Mouse (Mus musculus): ENCODE results near the gene Polr3gl. TPM values are rescaled to one million over a fixed set of nuclear protein-coding genes. Genes with fewer than 3 reads are reported as not detected.

Gene Polr3gl
- polyA plus RNA-seq, 1 experiment from 2014 or later = 39.8 TPM

GRCm38 (mm10) chr3:96548824-96549223, 45.2 kb downstream of the Polr3gl start:
- 81% methylated on average over 7 of the region's 7 CpGs for WGBS
- H3K9ac ChIP-seq = no peak overlapping the region
- H3K4me2 ChIP-seq = no peak overlapping the region
- no peaks in the 10 kb centered on the region for H3K9me3 ChIP-seq (replicated peaks)
- no peaks in the 10 kb centered on the region for H3K36me3 ChIP-seq
- ATAC-seq (replicated peaks; ENCODE audit: low FRiP score) = no peak
- peaks cover 10% of the 10 kb centered on the region; the same call in 1 of the 2 replicates for H3K27me3 ChIP-seq
- no peak overlapping the region for H3K4me3 ChIP-seq (replicated peaks)
- no peak overlapping the region for H3K27ac ChIP-seq
- H3K4me1 ChIP-seq = peaks cover 11% of the 10 kb centered on the region; the same call in 1 of the 2 replicates

DNA sequence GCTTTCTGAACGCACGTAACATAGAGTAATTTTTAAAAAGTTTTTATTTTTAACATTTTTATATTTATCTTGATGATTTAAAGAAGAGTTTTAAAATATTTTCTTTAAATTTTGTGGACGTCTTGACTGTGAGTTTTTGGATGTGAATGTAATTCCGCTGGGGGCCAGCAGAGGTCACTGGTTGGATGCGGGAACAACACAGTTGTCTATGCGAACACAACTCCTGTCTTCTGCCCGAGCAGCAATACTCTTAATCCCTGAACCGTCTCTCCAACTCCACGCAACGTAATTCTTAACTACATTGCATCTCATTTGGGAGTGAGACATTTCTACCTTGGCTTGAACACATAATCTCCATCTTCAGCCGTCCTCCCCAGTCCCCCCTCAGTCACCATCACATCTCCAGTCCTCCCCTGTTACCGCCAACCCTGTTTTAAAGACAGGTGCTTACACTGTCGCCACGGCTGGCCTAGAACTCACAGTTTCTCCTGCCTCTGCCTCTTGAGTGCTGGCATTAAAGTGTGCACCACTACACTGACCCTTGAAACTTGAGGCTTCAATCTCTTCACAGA, 46.5 kb downstream of the Polr3gl start:
- 10% methylated on average over 14 of the region's 14 CpGs for WGBS
- H3K4me3 ChIP-seq (replicated peaks) = no peak overlapping the region
- H3K36me3 ChIP-seq = no peaks in the 10 kb centered on the region
- H3K27ac ChIP-seq = no peak overlapping the region
- peaks cover 10% of the 10 kb centered on the region; the same call in 1 of the 2 replicates for H3K27me3 ChIP-seq
- no peak overlapping the region for H3K9ac ChIP-seq
- H3K4me2 ChIP-seq = peak overlapping the region; percentile 38
- H3K4me1 ChIP-seq = peaks cover 11% of the 10 kb centered on the region; the same call in 1 of the 2 replicates
- peak; percentile 65; the same call in 1 of the 2 replicates for ATAC-seq (replicated peaks; ENCODE audit: low FRiP score)
- H3K9me3 ChIP-seq (replicated peaks) = no peaks in the 10 kb centered on the region

GRCm38 (mm10) chr3:96546880-96547279, 47.1 kb downstream of the Polr3gl start:
- Histone ChIP-seq H3K4me2 (no peak overlapping the region), H3K9me3 (replicated peaks) (no peaks in the 10 kb centered on the region), H3K27ac (no peak overlapping the region), H3K36me3 (no peaks in the 10 kb centered on the region), H3K4me3 (replicated peaks) (no peak overlapping the region), H3K27me3 (peaks cover 10% of the 10 kb centered on the region; the same call in 1 of the 2 replicates), H3K4me1 (peaks cover 10% of the 10 kb centered on the region; the same call in 1 of the 2 replicates), H3K9ac (no peak overlapping the region)
- no peak for ATAC-seq (replicated peaks; ENCODE audit: low FRiP score)
- 50% methylated on average over 4 of the region's 4 CpGs for WGBS

DNA sequence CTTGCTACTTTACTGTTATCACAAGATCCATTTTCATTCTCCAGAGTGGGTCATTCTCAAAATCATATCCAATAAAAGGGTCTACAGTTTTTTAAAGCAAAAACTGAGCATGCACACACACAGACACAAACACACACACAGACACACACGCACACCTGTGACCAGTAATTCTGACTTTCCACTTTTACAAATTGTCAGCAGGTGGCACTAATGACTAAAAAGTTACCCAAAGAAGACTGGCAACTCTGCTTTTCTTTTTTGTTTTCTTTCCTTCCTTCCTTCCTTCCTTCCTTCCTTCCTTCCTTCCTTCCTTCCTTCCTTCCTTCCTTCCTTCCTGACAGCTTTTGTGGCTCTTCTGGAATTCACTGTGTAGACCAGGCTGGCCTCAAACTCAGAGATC, 48.4 kb downstream of the Polr3gl start:
- H3K27me3 ChIP-seq = peaks cover 15% of the 10 kb centered on the region; the same call in 1 of the 2 replicates
- H3K27ac ChIP-seq = no peak overlapping the region
- H3K36me3 ChIP-seq = no peaks in the 10 kb centered on the region
- H3K4me3 ChIP-seq (replicated peaks) = no peak overlapping the region
- H3K4me1 ChIP-seq = peaks cover 4% of the 10 kb centered on the region; the same call in 1 of the 2 replicates
- no peaks in the 10 kb centered on the region for H3K9me3 ChIP-seq (replicated peaks)
- WGBS = 42% methylated on average over 1 of the region's 1 CpGs
- no peak for ATAC-seq (replicated peaks; ENCODE audit: low FRiP score)
- H3K4me2 ChIP-seq = no peak overlapping the region
- no peak overlapping the region for H3K9ac ChIP-seq

GRCm38 (mm10) chr3:96543345-96543744, 50.6 kb downstream of the Polr3gl start:
- no peak overlapping the region for H3K4me3 ChIP-seq (replicated peaks)
- no peak overlapping the region for H3K27ac ChIP-seq
- H3K9ac ChIP-seq = no peak overlapping the region
- 71% methylated on average over 11 of the region's 11 CpGs for WGBS
- no peak for ATAC-seq (replicated peaks; ENCODE audit: low FRiP score)
- H3K36me3 ChIP-seq = no peaks in the 10 kb centered on the region
- peaks cover 22% of the 10 kb centered on the region; the same call in 1 of the 2 replicates for H3K27me3 ChIP-seq
- H3K4me2 ChIP-seq = no peak overlapping the region
- H3K4me1 ChIP-seq = peaks cover 4% of the 10 kb centered on the region; the same call in 1 of the 2 replicates
- H3K9me3 ChIP-seq (replicated peaks) = no peaks in the 10 kb centered on the region

GRCm38 (mm10) chr3:96542554-96542953, 51.4 kb downstream of the Polr3gl start:
- Histone ChIP-seq H3K4me2 (no peak overlapping the region), H3K9me3 (replicated peaks) (no peaks in the 10 kb centered on the region), H3K36me3 (no peaks in the 10 kb centered on the region), H3K4me3 (replicated peaks) (no peak overlapping the region), H3K27me3 (peaks cover 22% of the 10 kb centered on the region; the same call in 1 of the 2 replicates), H3K4me1 (peaks cover under 1% of the 10 kb centered on the region; the same call in 1 of the 2 replicates), H3K9ac (no peak overlapping the region), H3K27ac (no peak overlapping the region)
- 77% methylated on average over 8 of the region's 8 CpGs for WGBS
- ATAC-seq (replicated peaks; ENCODE audit: low FRiP score) = no peak

DNA sequence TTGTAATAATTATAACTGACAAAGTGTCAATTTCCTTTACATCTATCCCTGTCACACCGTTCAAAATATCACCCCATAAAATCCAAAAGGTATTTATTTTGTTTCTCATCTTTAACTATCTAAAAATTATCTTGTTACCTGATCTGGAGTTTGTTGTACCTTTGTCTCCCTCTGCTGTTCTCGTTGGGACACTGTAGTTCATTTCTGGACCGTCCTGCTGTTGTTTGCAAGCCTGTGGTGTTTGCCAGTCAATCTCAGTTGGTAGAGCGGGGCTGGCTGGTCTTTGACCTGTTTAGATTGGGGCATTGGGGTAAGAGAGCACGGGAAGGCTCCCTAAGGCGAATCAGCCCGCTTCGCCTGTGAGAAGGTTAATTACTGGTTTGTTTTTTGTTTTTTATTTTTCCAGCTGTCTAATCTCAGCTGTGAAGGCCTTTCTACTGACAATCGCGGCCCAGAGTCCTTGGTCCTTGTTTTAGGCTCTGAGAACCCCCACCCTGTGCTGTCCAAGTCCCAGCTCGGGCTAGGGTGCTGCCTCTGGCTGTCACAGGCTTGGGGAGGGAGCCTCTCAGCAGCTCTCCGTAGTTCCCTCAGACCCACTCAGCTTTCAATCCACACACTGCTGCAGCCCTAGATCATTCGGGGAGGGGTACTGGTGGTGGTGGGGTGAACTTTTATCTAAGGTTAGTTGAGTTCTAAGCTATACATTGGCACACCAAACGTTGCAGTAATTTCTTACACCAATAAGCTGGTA, 52.5 kb downstream of the Polr3gl start:
- no peaks in the 10 kb centered on the region for H3K9me3 ChIP-seq (replicated peaks)
- no peak overlapping the region for H3K27ac ChIP-seq
- no peak overlapping the region for H3K4me2 ChIP-seq
- no peak overlapping the region for H3K9ac ChIP-seq
- WGBS = 20% methylated on average over 14 of the region's 14 CpGs
- no peaks in the 10 kb centered on the region for H3K36me3 ChIP-seq
- peaks cover 19% of the 10 kb centered on the region; the same call in 1 of the 2 replicates for H3K27me3 ChIP-seq
- ATAC-seq (replicated peaks; ENCODE audit: low FRiP score) = no peak
- no peaks in the 10 kb centered on the region for H3K4me1 ChIP-seq
- H3K4me3 ChIP-seq (replicated peaks) = no peak overlapping the region

DNA sequence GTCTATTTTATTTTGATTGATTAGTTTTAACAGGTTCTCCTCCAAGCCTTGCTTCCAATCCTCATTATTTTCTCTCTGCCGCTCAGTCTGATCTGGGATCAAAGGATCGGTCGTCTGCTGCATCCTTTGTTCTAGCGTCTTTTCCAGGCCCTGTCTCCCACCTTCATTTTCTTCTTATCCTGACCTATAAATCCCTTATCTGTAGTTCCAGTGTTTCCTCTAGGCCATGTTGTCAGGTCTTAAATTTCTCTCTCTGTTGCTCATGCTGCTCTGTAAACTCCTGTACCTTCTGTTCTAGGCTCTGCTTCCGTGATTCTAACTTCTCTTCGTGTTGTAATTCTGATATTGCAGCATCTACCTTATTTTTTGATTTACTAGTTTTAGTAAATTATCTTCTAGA, 53.2 kb downstream of the Polr3gl start:
- ATAC-seq (replicated peaks; ENCODE audit: low FRiP score) = no peak
- H3K36me3 ChIP-seq = no peaks in the 10 kb centered on the region
- peaks cover 12% of the 10 kb centered on the region; the same call in 1 of the 2 replicates for H3K27me3 ChIP-seq
- no peak overlapping the region for H3K27ac ChIP-seq
- 34% methylated on average over 6 of the region's 6 CpGs for WGBS
- no peaks in the 10 kb centered on the region for H3K4me1 ChIP-seq
- H3K4me3 ChIP-seq (replicated peaks) = no peak overlapping the region
- no peak overlapping the region for H3K9ac ChIP-seq
- no peak overlapping the region for H3K4me2 ChIP-seq
- no peaks in the 10 kb centered on the region for H3K9me3 ChIP-seq (replicated peaks)

- no peak overlapping the region for H3K4me3 ChIP-seq (replicated peaks)
- no peaks in the 10 kb centered on the region for H3K9me3 ChIP-seq (replicated peaks)
- WGBS = 64% methylated on average over 2 of the region's 2 CpGs
- no peak overlapping the region for H3K27ac ChIP-seq
- no peak overlapping the region for H3K4me2 ChIP-seq
- H3K27me3 ChIP-seq = peaks cover 12% of the 10 kb centered on the region; the same call in 1 of the 2 replicates
- no peaks in the 10 kb centered on the region for H3K4me1 ChIP-seq
- H3K36me3 ChIP-seq = no peaks in the 10 kb centered on the region
- no peak for ATAC-seq (replicated peaks; ENCODE audit: low FRiP score)
- H3K9ac ChIP-seq = no peak overlapping the region
These were observed 54.7 kb downstream of the Polr3gl start for GRCm38 (mm10) chr3:96539316-96539715.

- Histone ChIP-seq H3K27me3 (peaks cover 6% of the 10 kb centered on the region), H3K9me3 (replicated peaks) (no peaks in the 10 kb centered on the region), H3K27ac (no peak overlapping the region), H3K4me1 (no peaks in the 10 kb centered on the region), H3K9ac (no peak overlapping the region), H3K4me3 (replicated peaks) (no peak overlapping the region), H3K4me2 (no peak overlapping the region), H3K36me3 (no peaks in the 10 kb centered on the region)
- no peak for ATAC-seq (replicated peaks; ENCODE audit: low FRiP score)
- 64% methylated on average over 2 of the region's 2 CpGs for WGBS
These were observed 59.7 kb downstream of the Polr3gl start for GRCm38 (mm10) chr3:96534300-96534699.

- H3K4me3 ChIP-seq (replicated peaks) = no peak overlapping the region
- H3K4me1 ChIP-seq = peaks cover 6% of the 10 kb centered on the region
- no peak overlapping the region for H3K9ac ChIP-seq
- H3K4me2 ChIP-seq = no peak overlapping the region
- H3K27ac ChIP-seq = no peak overlapping the region
- ATAC-seq (replicated peaks; ENCODE audit: low FRiP score) = no peak
- H3K9me3 ChIP-seq (replicated peaks) = no peaks in the 10 kb centered on the region
- H3K27me3 ChIP-seq = peaks cover 29% of the 10 kb centered on the region
- no peaks in the 10 kb centered on the region for H3K36me3 ChIP-seq
- WGBS = 53% methylated on average over 7 of the region's 7 CpGs
These were observed 61.9 kb downstream of the Polr3gl start for GRCm38 (mm10) chr3:96532050-96532449.

DNA sequence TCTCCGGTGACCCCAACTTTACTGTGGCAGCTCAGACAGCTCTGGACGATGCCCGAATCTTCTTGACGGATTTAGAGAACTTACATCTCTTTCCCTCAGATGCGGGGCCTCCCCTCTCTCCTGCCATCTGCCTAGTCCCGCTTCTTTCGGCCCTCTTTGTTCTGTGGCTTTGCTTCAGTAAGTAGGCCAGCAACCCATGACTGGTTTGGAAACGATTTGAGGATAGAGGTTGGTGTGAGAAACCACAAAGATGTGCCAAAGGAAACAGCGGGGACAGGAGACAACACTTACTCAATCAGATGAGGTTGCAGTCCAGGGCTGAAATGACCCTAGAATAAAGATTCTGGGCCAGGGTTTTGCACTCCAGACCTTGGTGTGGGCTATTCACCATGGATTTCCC, 65.5 kb downstream of the Polr3gl start:
- H3K27me3 ChIP-seq = peaks cover 63% of the 10 kb centered on the region
- H3K4me3 ChIP-seq (replicated peaks) = no peak overlapping the region
- peaks cover 10% of the 10 kb centered on the region for H3K4me1 ChIP-seq
- H3K9me3 ChIP-seq (replicated peaks) = no peaks in the 10 kb centered on the region
- 41% methylated on average over 9 of the region's 9 CpGs for WGBS
- ATAC-seq (replicated peaks; ENCODE audit: low FRiP score) = no peak
- H3K27ac ChIP-seq = no peak overlapping the region
- no peak overlapping the region for H3K4me2 ChIP-seq
- H3K36me3 ChIP-seq = no peaks in the 10 kb centered on the region
- no peak overlapping the region for H3K9ac ChIP-seq

Data from kidney, embryonic 15.5 days (tissue).